Mouse (Mus musculus) hindbrain, postnatal 0 days (tissue): ENCODE results near the gene Mrpl46. TPM values are rescaled to one million over a fixed set of nuclear protein-coding genes. Genes with fewer than 3 reads are reported as not detected.
A peak's percentile ranks its signal among the peaks of the same experiment; 100 is the strongest.

ENCODE experiments used
- ATAC-seq: fragments of 200-750 bp; cut with Nextera tagmentation; 2 replicates; pipeline ENCODE4 v1.8.0; 2017; ENCODE audit warnings: mild to moderate bottlenecking, moderate TSS enrichment, moderate library complexity
- DNase-seq: peaks from one replicate; pipeline ENCODE4 v3.0.0-alpha.2; 2015; ENCODE audit warnings: low spot score
- H3K27ac ChIP-seq: fragments of 300-500 bp; sonication (generic); 2 replicates; pipeline ENCODE4 v1.5.1; 2014; ENCODE audit warnings: mild to moderate bottlenecking
- H3K27me3 ChIP-seq: fragments of 300-500 bp; sonication (generic); 2 replicates; pipeline ENCODE4 v1.6.1; 2014; ENCODE audit warnings: low read length, mixed read lengths; ENCODE audit not compliant: insufficient read depth
- H3K36me3 ChIP-seq: fragments of 300-500 bp; sonication (generic); 2 replicates; pipeline ENCODE4 v1.6.1; 2014; ENCODE audit warnings: low read length, mixed read lengths; ENCODE audit not compliant: insufficient read depth
- H3K4me1 ChIP-seq: fragments of 300-500 bp; sonication (generic); 2 replicates; pipeline ENCODE4 v1.6.1; 2014; ENCODE audit warnings: antibody characterized with exemption, low read length, mixed read lengths; ENCODE audit not compliant: insufficient read depth
- H3K4me2 ChIP-seq: fragments of 300-500 bp; sonication (generic); 2 replicates; pipeline ENCODE4 v1.6.1; 2014; ENCODE audit warnings: low read depth, mild to moderate bottlenecking, low read length, moderate library complexity, mixed read lengths
- H3K4me3 ChIP-seq: fragments of 300-500 bp; sonication (generic); 2 replicates; pipeline ENCODE4 v1.5.1; 2014; ENCODE audit warnings: low read length
- H3K9ac ChIP-seq: fragments of 300-500 bp; sonication (generic); replicated peaks from 2 replicates; pipeline ENCODE4 v1.6.1; 2014; ENCODE audit warnings: mild to moderate bottlenecking, low read length, moderate library complexity, mixed read lengths
- H3K9me3 ChIP-seq: fragments of 300-500 bp; sonication (generic); 2 replicates; pipeline ENCODE4 v1.6.1; 2016; ENCODE audit warnings: low read length, mixed read lengths
- CTCF ChIP-seq: IDR thresholded peaks from 2 replicates; pipeline ENCODE4 v1.5.1; 2016; ENCODE audit warnings: antibody characterized with exemption, control low read depth, low read depth
- WGBS: fragments of 180-500 bp; shearing (Covaris S2); extraction: QIAGEN DNeasy Blood & Tissue Kit; methylation state at CpG from one replicate; pipeline ENCODE4 v1.1.7; 2014; 5-methylcytosine and 5-hydroxymethylcytosine counted together
- polyA plus RNA-seq: library from polyadenylated mRNA; unstranded; fragments of >200 nt; fragmentation: Nextera tagmentation; extraction: Ambion mirVana; gene quantifications from 2 replicates; pipeline ENCODE4 v1.2.1, GENCODE M21; 2015
- total RNA-seq: library from RNA; depleted of rRNA; stranded (reverse); fragments of >200 nt; gene quantifications from 2 replicates; pipeline ENCODE4 v1.2.3, GENCODE M21; 2014

The Mrpl46 gene
- total and polyA plus RNA-seq, 2 experiments from 2014 or later = 26.7 to 71.4 TPM

DNA sequence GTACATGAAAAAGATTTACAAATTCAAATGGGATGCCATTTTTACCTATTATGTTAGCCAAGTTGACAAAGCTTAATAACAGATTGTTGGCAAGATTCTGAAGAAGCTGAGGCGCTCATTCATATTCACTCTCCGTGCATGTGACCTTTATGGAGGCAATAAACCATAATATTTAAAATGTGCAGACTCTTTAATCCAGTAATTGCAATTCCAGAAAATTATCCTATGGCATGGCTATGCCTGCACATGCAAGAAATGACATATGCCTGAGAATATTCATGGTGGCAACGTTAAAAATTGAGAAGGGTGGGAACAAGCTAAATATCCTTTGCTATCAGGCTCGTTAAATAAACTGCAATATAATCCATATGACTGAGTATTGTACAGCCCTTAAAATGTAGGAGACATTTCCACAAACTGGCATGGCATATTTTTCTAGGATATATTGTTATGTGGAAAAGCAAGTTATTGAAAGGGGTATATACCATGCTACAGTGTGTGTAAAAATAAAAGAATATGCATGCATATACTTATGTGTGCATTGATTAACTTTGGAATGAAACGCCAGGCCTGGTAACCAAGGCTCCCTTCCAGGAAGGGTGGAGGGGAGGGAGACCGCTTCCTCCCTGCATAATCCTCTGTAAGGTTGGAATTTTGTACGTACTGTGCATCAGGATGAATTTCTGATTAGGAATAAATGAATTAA is 29.4 kb downstream of the Mrpl46 start:
- Histone ChIP-seq H3K36me3 (no peaks in the 10 kb centered on the region), H3K4me2 (no peak overlapping the region), H3K9me3 (no peaks in the 10 kb centered on the region), H3K9ac (no peak overlapping the region), H3K27ac (no peak overlapping the region), H3K27me3 (no peaks in the 10 kb centered on the region), H3K4me3 (no peak overlapping the region), H3K4me1 (no peaks in the 10 kb centered on the region)
- DNase-seq (no peak), ATAC-seq (no peak)
- WGBS = 67% methylated on average over 7 of the region's 7 CpGs
- no peak for TF ChIP-seq CTCF

GRCm38 (mm10) chr7:78752961-78753360 is 30.4 kb downstream of the Mrpl46 start:
- 89% methylated on average over 4 of the region's 4 CpGs for WGBS
- H3K36me3 ChIP-seq = no peaks in the 10 kb centered on the region
- TF ChIP-seq CTCF = no peak
- H3K9ac ChIP-seq = no peak overlapping the region
- no peaks in the 10 kb centered on the region for H3K27me3 ChIP-seq
- H3K4me2 ChIP-seq = no peak overlapping the region
- DNase-seq (no peak), ATAC-seq (no peak)
- H3K9me3 ChIP-seq = no peaks in the 10 kb centered on the region
- H3K4me3 ChIP-seq = no peak overlapping the region
- no peak overlapping the region for H3K27ac ChIP-seq
- H3K4me1 ChIP-seq = no peaks in the 10 kb centered on the region

- no peak for ATAC-seq
- 73% methylated on average over 5 of the region's 5 CpGs for WGBS
- no peaks in the 10 kb centered on the region for H3K4me1 ChIP-seq
Measured at GRCm38 (mm10) chr7:78743731-78744385, 39.5 kb downstream of the Mrpl46 start.

GRCm38 (mm10) chr7:78739351-78740000 is 43.9 kb downstream of the Mrpl46 start:
- no peaks in the 10 kb centered on the region for H3K36me3 ChIP-seq
- H3K9me3 ChIP-seq = no peaks in the 10 kb centered on the region
- H3K27ac ChIP-seq = no peak overlapping the region
- ATAC-seq = no peak
- H3K4me3 ChIP-seq = no peak overlapping the region
- no peak for TF ChIP-seq CTCF
- H3K4me1 ChIP-seq = no peaks in the 10 kb centered on the region
- H3K4me2 ChIP-seq = no peak overlapping the region
- no peaks in the 10 kb centered on the region for H3K27me3 ChIP-seq
- no peak for DNase-seq
- 80% methylated on average over 8 of the region's 8 CpGs for WGBS
- no peak overlapping the region for H3K9ac ChIP-seq

More at GRCm38 (mm10) chr7:78743731-78744385, 39.5 kb downstream of the Mrpl46 start:
- H3K9ac ChIP-seq = no peak overlapping the region
- no peak for TF ChIP-seq CTCF
- no peak overlapping the region for H3K27ac ChIP-seq
- no peaks in the 10 kb centered on the region for H3K27me3 ChIP-seq
- H3K9me3 ChIP-seq = no peaks in the 10 kb centered on the region
- H3K36me3 ChIP-seq = no peaks in the 10 kb centered on the region
- no peak overlapping the region for H3K4me3 ChIP-seq
- no peak overlapping the region for H3K4me2 ChIP-seq
- peak; percentile 15 for DNase-seq

- Histone ChIP-seq H3K9ac (no peak within 1 kb of the TSS), H3K9me3 (no peaks in the 10 kb centered on the region), H3K27ac (no peak within 1 kb of the TSS), H3K36me3 (no peaks in the 10 kb centered on the region), H3K4me1 (no peaks in the 10 kb centered on the region), H3K4me2 (no peak within 1 kb of the TSS), H3K4me3 (no peak within 1 kb of the TSS), H3K27me3 (no peaks in the 10 kb centered on the region)
- TF ChIP-seq CTCF = no peak
- DNase-seq = no peak
- no peak for ATAC-seq
- WGBS = 85% methylated on average over 5 of the region's 5 CpGs
Measured at GRCm38 (mm10) chr7:78737614-78738210, 45.6 kb downstream of the Mrpl46 start, which contains the start of gene Ntrk3. Ntrk3 (minus strand) TSS chr7:78738012.

- no peak overlapping the region for H3K4me3 ChIP-seq
- no peak overlapping the region for H3K27ac ChIP-seq
- 95% methylated on average over 6 of the region's 6 CpGs for WGBS
- no peaks in the 10 kb centered on the region for H3K4me1 ChIP-seq
- no peak overlapping the region for H3K4me2 ChIP-seq
- no peak overlapping the region for H3K9ac ChIP-seq
- DNase-seq (no peak), ATAC-seq (no peak)
- no peaks in the 10 kb centered on the region for H3K27me3 ChIP-seq
- H3K36me3 ChIP-seq = no peaks in the 10 kb centered on the region
- TF ChIP-seq CTCF = no peak
- no peaks in the 10 kb centered on the region for H3K9me3 ChIP-seq
Measured at GRCm38 (mm10) chr7:78737196-78737595, 46.1 kb downstream of the Mrpl46 start.
